Mouse (Mus musculus): ENCODE results near the gene Zfp541.

DNA sequence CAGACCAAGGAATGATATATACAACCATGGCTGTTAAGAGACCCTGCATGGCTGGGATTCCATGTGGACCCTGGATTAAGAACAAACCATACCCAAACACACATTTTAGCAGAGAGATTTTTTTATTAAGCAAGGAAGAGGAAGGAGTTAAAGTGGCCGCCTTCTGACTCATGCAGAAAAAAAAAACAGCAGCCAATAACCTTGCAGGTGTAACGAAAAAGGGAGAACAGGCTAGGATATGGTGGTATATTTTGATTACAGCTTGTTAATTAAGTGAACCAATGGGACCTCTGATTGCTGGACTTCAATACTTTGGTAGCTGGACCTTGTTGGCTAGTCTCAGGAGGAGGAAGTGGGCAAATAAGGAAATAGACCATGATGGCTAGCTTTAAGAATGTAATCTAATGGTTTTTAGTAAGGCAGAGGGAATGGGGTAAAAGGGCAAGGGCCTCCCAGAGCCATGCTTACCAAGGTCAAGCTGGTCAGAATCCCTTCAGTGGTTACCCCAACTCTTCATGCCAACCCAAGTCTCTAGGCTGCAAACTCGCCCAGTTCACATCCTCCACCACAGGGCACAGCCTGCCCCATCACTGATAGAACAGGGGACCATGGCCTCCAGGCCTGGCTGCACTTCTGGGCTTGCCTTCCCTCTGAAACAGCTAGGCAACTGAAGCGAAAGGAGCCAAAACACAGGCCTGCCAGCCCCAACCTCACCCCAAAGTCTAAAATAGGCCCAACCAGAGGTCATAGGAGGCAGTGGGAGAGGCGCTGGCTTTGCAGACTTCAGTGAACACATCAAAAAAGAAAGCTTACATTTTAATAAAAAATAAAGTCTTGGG lies 42.1 kb upstream of the Zfp541 start:
- TF ChIP-seq POLR2A (IDR thresholded peaks at IDR 0.05; ENCODE audit: extremely low read depth, insufficient read depth, low read length) (no peak), CTCF (IDR thresholded peaks at IDR 0.05; ENCODE audit: low read depth, low read length) (no peak)
